Mouse (Mus musculus) kidney, postnatal 10 days (tissue): ENCODE measurements around the gene Slc27a3.

Source experiments
- DNase-seq: peaks from one replicate; pipeline ENCODE4 v3.0.0; 2021; ENCODE audit warnings: mixed read lengths

The Slc27a3 gene

GRCm38 (mm10) chr3:90335517-90335916 is 54.2 kb downstream of the Slc27a3 start:
- no peak for DNase-seq
